Mouse (Mus musculus): ENCODE data around the gene Cep295nl.
"Not testable (repeated sequence)": the region's sequence is repeated elsewhere in the genome, so short reads cannot be mapped to it uniquely, and the experiment has no call there.

The Cep295nl gene

GRCm38 (mm10) chr11:118318678-118319077, 23.6 kb downstream of the Cep295nl start:
- DNase-seq, result peak; percentile 69

GRCm38 (mm10) chr11:118317129-118317528, 25.2 kb downstream of the Cep295nl start:
- peak; percentile 69 for DNase-seq

GRCm38 (mm10) chr11:118316231-118316806, 26.0 kb downstream of the Cep295nl start:
- no peak for DNase-seq

- no peak for DNase-seq
Measured at GRCm38 (mm10) chr11:118312132-118312723, 30.1 kb downstream of the Cep295nl start.

- DNase-seq, result not testable (repeated sequence)
Measured at GRCm38 (mm10) chr11:118307962-118308361, 34.3 kb downstream of the Cep295nl start.

- DNase-seq, result not testable (repeated sequence)
Measured at GRCm38 (mm10) chr11:118303959-118304358, 38.3 kb downstream of the Cep295nl start.

GRCm38 (mm10) chr11:118298810-118299209, 43.5 kb downstream of the Cep295nl start:
- no peak for DNase-seq

DNA sequence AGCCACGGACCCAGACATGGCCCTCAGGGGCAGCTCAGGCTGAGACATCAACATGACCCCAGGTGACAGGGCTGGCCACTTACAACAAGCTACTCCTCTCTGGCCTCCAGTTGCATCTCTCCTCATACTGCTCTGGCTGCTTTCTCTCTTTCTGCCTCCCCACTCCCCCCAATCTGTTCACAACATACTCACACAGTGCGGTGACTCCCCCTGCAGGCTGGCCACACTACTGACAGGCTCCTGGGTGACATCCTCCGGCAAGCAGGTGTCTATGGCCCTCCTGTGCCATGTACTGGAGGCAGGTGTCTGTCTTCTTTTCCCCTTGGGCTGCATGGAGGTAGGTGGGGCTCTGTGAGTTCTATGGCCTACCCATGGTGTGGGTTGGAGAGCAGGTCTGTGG, 44.3 kb downstream of the Cep295nl start:
- no peak for DNase-seq

DNA sequence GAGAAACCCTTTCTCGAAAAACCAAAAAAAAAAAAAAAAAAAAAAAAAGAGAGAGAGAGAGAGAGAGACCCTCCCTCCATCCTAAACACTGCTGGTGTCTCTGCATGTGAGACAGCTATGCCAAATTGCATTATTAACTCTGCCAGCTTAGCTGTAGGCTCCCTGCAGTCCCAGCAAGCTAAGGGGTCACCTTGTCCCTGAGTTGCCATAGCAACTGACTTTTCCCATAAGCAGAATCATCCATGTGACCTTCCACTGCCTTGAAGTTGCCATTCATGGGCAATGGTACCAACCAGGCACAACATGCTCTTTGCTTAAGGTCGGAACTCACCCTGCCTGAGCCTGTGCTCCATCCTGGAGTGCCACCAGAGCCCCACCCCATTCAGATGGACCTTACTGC, 47.3 kb downstream of the Cep295nl start:
- DNase-seq, result no peak

- no peak for DNase-seq
Measured at GRCm38 (mm10) chr11:118292671-118293070, 49.6 kb downstream of the Cep295nl start.

- peak; percentile 100 for DNase-seq
Measured at GRCm38 (mm10) chr11:118289999-118290889, 52.1 kb downstream of the Cep295nl start, which contains the start of gene Usp36. Gene Usp36, minus strand, starts transcription at chr11:118290244.

GRCm38 (mm10) chr11:118289562-118289961, 52.7 kb downstream of the Cep295nl start:
- DNase-seq, result no peak

DNA sequence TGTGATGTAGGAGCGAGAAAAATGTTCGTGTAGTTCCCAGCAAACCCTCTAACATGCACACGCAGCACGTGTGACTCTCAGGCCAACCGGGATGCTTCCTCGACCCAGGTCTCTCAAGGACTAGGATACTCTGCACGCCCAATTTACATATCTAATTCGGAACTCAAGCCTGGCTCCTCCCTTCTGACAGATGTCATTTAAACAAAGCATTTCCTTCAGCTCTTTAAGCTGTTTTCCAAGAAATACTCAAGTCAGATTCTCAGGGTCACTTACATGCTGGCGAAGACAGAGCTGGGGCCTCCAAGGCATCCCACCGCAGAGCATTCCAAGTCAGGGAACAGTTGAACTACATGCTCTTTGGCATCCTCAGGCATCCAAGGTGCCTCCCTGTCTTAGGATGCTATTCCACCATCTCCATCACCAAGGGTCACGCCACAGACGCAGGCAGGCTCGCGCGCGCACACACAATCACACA, 53.2 kb downstream of the Cep295nl start:
- DNase-seq, result no peak

GRCm38 (mm10) chr11:118287573-118287972, 54.7 kb downstream of the Cep295nl start:
- DNase-seq, result no peak

DNA sequence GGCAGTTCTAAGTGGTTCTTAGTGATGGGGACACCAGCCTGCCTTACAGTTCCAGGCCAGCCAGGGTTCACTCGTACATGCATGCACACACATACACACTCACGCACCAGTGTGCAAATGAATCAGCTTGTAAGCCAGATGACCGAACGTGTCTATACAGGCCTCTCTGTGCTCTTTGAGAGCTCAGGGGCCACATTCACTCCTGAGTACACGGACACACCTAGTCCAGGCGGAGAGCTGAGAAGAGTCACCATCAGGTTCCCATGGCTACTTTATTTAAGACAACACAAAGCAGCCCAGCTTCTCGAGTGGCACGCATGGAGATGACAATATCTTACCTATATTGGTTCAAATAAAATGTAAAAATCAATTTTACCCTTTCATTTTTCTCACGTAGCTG, 55.9 kb downstream of the Cep295nl start:
- DNase-seq, result no peak

- DNase-seq, result peak; percentile 48
Measured at GRCm38 (mm10) chr11:118285791-118286190, 56.5 kb downstream of the Cep295nl start.
